Mouse (Mus musculus): ENCODE results near the gene Spats2l. TPM values are rescaled to one million over a fixed set of nuclear protein-coding genes. Genes with fewer than 3 reads are reported as not detected.
A peak's percentile ranks its signal among the peaks of the same experiment; 100 is the strongest.

Gene Spats2l
- polyA plus RNA-seq, 1 experiment from 2014 or later = 69.8 TPM

DNA sequence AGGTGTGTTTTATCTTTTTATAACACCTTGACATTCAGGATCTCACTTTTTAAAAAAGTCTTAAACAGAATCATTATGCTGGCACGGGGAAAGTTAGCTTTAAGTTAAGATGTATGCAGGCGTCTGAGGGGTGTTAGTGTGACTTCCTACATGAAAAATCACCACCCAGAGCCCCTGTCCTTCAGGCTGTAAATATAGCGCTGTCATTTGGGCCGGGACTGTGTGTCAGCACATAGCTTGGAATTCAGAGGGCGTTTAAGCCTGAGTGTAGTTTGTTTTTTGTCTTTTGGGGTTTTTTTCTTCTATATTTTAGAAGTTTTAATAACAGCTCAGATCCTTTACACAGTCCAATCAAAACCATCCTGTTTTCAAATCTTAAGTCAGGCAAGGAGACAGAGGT lies 115.8 kb downstream of the Spats2l start:
- DNase-seq (no peak), ATAC-seq (ENCODE audit: low FRiP score, low TSS enrichment) (no peak)
- 51% methylated on average over 5 of the region's 5 CpGs for WGBS
- H3K4me3 ChIP-seq (replicated peaks; ENCODE audit: low read depth, low read length) = no peak overlapping the region
- no peak overlapping the region for H3K27ac ChIP-seq (replicated peaks; ENCODE audit: low read depth, low read length)
- no peaks in the 10 kb centered on the region for H3K27me3 ChIP-seq (ENCODE audit: control insufficient read depth, insufficient read depth, low read length)
- H3K4me2 ChIP-seq (ENCODE audit: low read length) = no peak overlapping the region
- peaks cover 6% of the 10 kb centered on the region; the same call in 1 of the 2 replicates for H3K36me3 ChIP-seq (ENCODE audit: control insufficient read depth, insufficient read depth, low read length)
- no peak overlapping the region for H3K9ac ChIP-seq (replicated peaks; ENCODE audit: low read length)
- H3K9me3 ChIP-seq (ENCODE audit: control insufficient read depth, low read length) = no peaks in the 10 kb centered on the region
- H3K4me1 ChIP-seq (ENCODE audit: control insufficient read depth, insufficient read depth, low read length) = no peaks in the 10 kb centered on the region

DNA sequence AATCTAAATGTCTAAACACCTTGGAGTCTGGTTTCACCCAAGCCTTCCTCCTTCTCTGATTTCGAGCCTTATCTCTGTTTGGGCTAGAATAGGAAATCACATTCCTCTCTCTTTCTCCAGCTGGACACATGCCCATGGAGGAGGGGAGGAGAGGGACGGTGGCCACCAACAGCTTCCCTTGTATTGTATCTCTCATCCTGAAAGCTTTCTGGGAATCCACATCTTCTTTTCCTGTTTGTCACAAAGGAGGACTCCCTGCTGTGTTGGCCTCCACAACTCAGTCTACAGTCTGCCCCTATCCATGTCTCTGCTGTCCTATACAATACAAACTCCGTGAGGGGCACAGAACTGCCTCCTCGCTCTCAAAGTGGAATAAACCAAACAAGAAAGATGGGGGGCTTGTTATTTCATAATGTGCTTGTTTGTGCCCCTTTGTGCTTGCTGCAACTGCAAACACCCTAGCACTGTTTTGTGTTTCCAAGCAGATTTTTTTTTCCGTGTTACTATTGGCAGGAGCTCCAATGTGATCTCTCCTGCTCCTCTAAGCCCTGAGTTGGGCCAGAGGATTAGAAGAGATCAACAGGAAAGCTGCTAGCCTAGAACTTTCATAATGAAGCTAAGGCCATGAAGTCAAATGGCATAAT lies 116.4 kb downstream of the Spats2l start:
- H3K27ac ChIP-seq (replicated peaks; ENCODE audit: low read depth, low read length) = no peak overlapping the region
- no peaks in the 10 kb centered on the region for H3K27me3 ChIP-seq (ENCODE audit: control insufficient read depth, insufficient read depth, low read length)
- no peak overlapping the region for H3K9ac ChIP-seq (replicated peaks; ENCODE audit: low read length)
- no peaks in the 10 kb centered on the region for H3K4me1 ChIP-seq (ENCODE audit: control insufficient read depth, insufficient read depth, low read length)
- DNase-seq (peak; percentile 34), ATAC-seq (ENCODE audit: low FRiP score, low TSS enrichment) (no peak)
- H3K4me2 ChIP-seq (ENCODE audit: low read length) = no peak overlapping the region
- H3K9me3 ChIP-seq (ENCODE audit: control insufficient read depth, low read length) = no peaks in the 10 kb centered on the region
- peaks cover 6% of the 10 kb centered on the region; the same call in 1 of the 2 replicates for H3K36me3 ChIP-seq (ENCODE audit: control insufficient read depth, insufficient read depth, low read length)
- 7% methylated on average over 5 of the region's 5 CpGs for WGBS
- no peak overlapping the region for H3K4me3 ChIP-seq (replicated peaks; ENCODE audit: low read depth, low read length)

DNA sequence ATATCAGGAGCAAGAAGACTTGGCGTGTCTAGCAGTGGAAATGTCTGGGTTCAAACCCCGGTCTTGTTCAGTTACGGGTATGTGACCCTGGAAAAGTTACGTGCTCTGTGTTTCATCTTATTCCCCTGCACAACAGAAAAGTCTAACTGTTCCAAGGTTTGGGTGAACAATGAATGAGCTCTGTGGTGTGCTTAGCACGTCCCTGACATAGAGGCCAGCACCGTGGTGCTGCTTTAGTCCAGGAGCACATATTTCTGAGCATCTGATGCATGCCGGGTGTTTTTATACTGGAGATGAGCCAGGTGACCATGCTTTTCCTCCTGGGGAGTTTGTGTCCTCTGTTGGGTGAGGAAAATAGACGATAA lies 116.9 kb downstream of the Spats2l start:
- Histone ChIP-seq H3K9me3 (ENCODE audit: control insufficient read depth, low read length) (no peaks in the 10 kb centered on the region), H3K9ac (replicated peaks; ENCODE audit: low read length) (no peak overlapping the region), H3K4me3 (replicated peaks; ENCODE audit: low read depth, low read length) (no peak overlapping the region), H3K4me2 (ENCODE audit: low read length) (no peak overlapping the region), H3K4me1 (ENCODE audit: control insufficient read depth, insufficient read depth, low read length) (no peaks in the 10 kb centered on the region), H3K27me3 (ENCODE audit: control insufficient read depth, insufficient read depth, low read length) (no peaks in the 10 kb centered on the region), H3K36me3 (ENCODE audit: control insufficient read depth, insufficient read depth, low read length) (0 out of 2 replicates have a peak, but pooled peaks cover 3% of the 10 kb centered on the region), H3K27ac (replicated peaks; ENCODE audit: low read depth, low read length) (no peak overlapping the region)
- no peak for DNase-seq
- 73% methylated on average over 8 of the region's 8 CpGs for WGBS
- no peak for ATAC-seq (ENCODE audit: low FRiP score, low TSS enrichment)

DNA sequence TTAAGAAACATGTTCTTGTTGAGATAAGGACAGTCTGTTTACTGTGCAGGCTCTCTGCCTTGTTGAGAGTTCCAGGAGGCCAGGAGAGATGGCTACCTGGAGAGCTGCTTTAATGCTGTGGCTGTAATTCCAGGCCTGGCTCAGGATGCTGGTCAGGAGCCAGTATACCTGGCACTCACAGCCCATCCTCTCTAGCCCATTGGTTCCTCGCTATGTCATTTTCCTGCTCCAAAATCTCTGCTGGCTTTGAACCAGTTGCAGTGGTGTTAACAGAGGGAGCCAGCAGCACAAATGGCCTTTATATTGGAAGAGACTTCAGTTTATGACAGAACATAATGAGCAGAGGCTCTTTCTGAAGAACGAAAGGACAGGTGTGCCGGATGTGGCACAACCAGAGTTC lies 127.5 kb downstream of the Spats2l start:
- Histone ChIP-seq H3K27ac (replicated peaks; ENCODE audit: low read depth, low read length) (no peak overlapping the region), H3K4me1 (ENCODE audit: control insufficient read depth, insufficient read depth, low read length) (no peaks in the 10 kb centered on the region), H3K36me3 (ENCODE audit: control insufficient read depth, insufficient read depth, low read length) (peaks cover 15% of the 10 kb centered on the region), H3K9me3 (ENCODE audit: control insufficient read depth, low read length) (no peaks in the 10 kb centered on the region), H3K4me2 (ENCODE audit: low read length) (no peak overlapping the region), H3K9ac (replicated peaks; ENCODE audit: low read length) (no peak overlapping the region), H3K4me3 (replicated peaks; ENCODE audit: low read depth, low read length) (no peak overlapping the region), H3K27me3 (ENCODE audit: control insufficient read depth, insufficient read depth, low read length) (no peaks in the 10 kb centered on the region)
- WGBS = 92% methylated on average over 3 of the region's 3 CpGs
- ATAC-seq (ENCODE audit: low FRiP score, low TSS enrichment) (no peak), DNase-seq (no peak)

DNA sequence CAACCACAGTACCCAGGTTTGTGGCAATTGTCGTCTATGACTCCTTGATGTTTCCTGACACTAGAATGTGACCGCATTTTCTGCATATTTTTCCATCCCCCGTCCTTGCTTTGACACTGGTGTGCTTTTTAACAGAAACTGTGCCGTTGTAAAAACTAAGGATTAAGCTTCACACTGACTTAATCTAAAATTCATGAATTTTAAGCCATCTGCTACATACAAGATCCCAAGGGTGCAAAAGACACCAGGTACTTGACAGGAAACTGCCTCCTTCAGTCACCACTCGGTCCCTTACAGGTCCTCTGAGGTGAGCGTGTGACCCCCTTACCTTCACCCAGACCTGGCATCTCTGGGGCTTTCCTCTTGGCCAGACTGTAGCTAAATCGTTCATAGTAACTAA lies 129.8 kb downstream of the Spats2l start:
- no peaks in the 10 kb centered on the region for H3K4me1 ChIP-seq (ENCODE audit: control insufficient read depth, insufficient read depth, low read length)
- no peak overlapping the region for H3K27ac ChIP-seq (replicated peaks; ENCODE audit: low read depth, low read length)
- no peak for ATAC-seq (ENCODE audit: low FRiP score, low TSS enrichment)
- no peaks in the 10 kb centered on the region for H3K9me3 ChIP-seq (ENCODE audit: control insufficient read depth, low read length)
- no peak for DNase-seq
- no peaks in the 10 kb centered on the region for H3K27me3 ChIP-seq (ENCODE audit: control insufficient read depth, insufficient read depth, low read length)
- no peak overlapping the region for H3K4me3 ChIP-seq (replicated peaks; ENCODE audit: low read depth, low read length)
- WGBS = 65% methylated on average over 7 of the region's 7 CpGs
- H3K4me2 ChIP-seq (ENCODE audit: low read length) = no peak overlapping the region
- peaks cover 15% of the 10 kb centered on the region for H3K36me3 ChIP-seq (ENCODE audit: control insufficient read depth, insufficient read depth, low read length)
- H3K9ac ChIP-seq (replicated peaks; ENCODE audit: low read length) = no peak overlapping the region

DNA sequence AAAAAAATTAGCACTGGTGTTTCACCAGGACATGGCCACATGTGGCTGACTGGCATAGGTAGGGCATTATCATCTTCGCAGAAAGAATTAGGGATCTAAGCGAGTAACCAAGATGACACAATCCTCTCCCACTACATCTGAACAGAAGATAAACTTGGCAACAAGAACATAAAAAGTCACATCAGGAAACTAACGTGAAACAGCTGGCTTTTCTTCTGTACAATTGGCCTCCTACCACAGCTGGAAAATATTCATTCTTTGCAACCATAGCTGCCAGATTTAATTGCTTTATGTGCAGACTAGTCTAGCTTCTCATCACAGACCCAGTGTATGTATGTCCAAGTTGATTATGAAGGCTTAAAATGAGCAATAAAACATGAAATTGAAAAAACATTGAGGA lies 131.9 kb downstream of the Spats2l start:
- 94% methylated on average over 3 of the region's 3 CpGs for WGBS
- DNase-seq (no peak), ATAC-seq (ENCODE audit: low FRiP score, low TSS enrichment) (no peak)
- H3K9me3 ChIP-seq (ENCODE audit: control insufficient read depth, low read length) = no peaks in the 10 kb centered on the region
- H3K27ac ChIP-seq (replicated peaks; ENCODE audit: low read depth, low read length) = no peak overlapping the region
- H3K36me3 ChIP-seq (ENCODE audit: control insufficient read depth, insufficient read depth, low read length) = peaks cover 15% of the 10 kb centered on the region
- H3K4me1 ChIP-seq (ENCODE audit: control insufficient read depth, insufficient read depth, low read length) = no peaks in the 10 kb centered on the region
- no peaks in the 10 kb centered on the region for H3K27me3 ChIP-seq (ENCODE audit: control insufficient read depth, insufficient read depth, low read length)
- no peak overlapping the region for H3K4me2 ChIP-seq (ENCODE audit: low read length)
- H3K9ac ChIP-seq (replicated peaks; ENCODE audit: low read length) = no peak overlapping the region
- H3K4me3 ChIP-seq (replicated peaks; ENCODE audit: low read depth, low read length) = no peak overlapping the region

DNA sequence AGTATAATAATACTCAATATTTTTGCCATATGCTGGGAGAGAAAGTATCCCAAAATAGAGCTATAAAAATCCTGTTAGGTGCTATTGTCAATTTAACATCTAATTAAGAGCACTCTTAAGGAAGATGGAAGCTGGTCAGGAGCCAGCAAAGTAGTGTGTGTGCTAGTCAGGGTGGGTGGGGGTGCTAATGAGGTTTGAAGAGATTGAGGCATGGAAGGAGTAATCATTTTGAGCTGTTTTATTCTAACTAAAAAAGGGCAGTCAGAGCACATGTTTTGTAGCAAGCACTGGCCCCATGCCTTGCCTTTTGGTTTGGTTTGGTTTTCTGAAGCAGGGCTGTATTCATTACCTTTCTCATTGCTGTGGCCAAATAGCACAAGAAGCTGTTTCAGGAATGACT lies 132.3 kb downstream of the Spats2l start:
- no peak overlapping the region for H3K9ac ChIP-seq (replicated peaks; ENCODE audit: low read length)
- peaks cover 15% of the 10 kb centered on the region for H3K36me3 ChIP-seq (ENCODE audit: control insufficient read depth, insufficient read depth, low read length)
- no peaks in the 10 kb centered on the region for H3K4me1 ChIP-seq (ENCODE audit: control insufficient read depth, insufficient read depth, low read length)
- ATAC-seq (ENCODE audit: low FRiP score, low TSS enrichment) = no peak
- no peak overlapping the region for H3K4me2 ChIP-seq (ENCODE audit: low read length)
- DNase-seq = no peak
- H3K4me3 ChIP-seq (replicated peaks; ENCODE audit: low read depth, low read length) = no peak overlapping the region
- H3K27me3 ChIP-seq (ENCODE audit: control insufficient read depth, insufficient read depth, low read length) = no peaks in the 10 kb centered on the region
- no peaks in the 10 kb centered on the region for H3K9me3 ChIP-seq (ENCODE audit: control insufficient read depth, low read length)
- H3K27ac ChIP-seq (replicated peaks; ENCODE audit: low read depth, low read length) = no peak overlapping the region

DNA sequence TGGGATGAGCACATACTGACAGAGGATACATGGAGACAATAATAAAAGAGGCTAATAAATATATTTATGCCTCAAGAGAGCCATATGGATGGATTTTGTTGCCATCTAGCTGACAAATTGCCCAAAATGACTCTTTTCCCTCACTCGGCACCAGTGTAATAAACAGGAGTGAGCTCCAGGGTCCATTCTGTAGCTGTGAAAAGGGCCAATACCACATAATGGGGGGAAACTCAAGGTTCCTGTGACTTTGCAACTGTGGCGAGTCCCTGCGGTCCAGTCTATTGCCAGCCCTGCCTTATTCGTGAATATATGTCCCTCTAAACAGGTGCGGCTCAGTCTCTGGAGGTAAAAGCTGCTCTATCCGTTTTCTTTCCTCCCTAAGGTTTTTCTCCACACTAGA lies 137.6 kb downstream of the Spats2l start:
- no peak overlapping the region for H3K4me3 ChIP-seq (replicated peaks; ENCODE audit: low read depth, low read length)
- H3K4me1 ChIP-seq (ENCODE audit: control insufficient read depth, insufficient read depth, low read length) = no peaks in the 10 kb centered on the region
- no peak overlapping the region for H3K9ac ChIP-seq (replicated peaks; ENCODE audit: low read length)
- WGBS = 84% methylated on average over 6 of the region's 6 CpGs
- no peaks in the 10 kb centered on the region for H3K9me3 ChIP-seq (ENCODE audit: control insufficient read depth, low read length)
- no peaks in the 10 kb centered on the region for H3K27me3 ChIP-seq (ENCODE audit: control insufficient read depth, insufficient read depth, low read length)
- H3K36me3 ChIP-seq (ENCODE audit: control insufficient read depth, insufficient read depth, low read length) = no peaks in the 10 kb centered on the region
- H3K4me2 ChIP-seq (ENCODE audit: low read length) = no peak overlapping the region
- H3K27ac ChIP-seq (replicated peaks; ENCODE audit: low read depth, low read length) = no peak overlapping the region
- ATAC-seq (ENCODE audit: low FRiP score, low TSS enrichment) (no peak), DNase-seq (no peak)

DNA sequence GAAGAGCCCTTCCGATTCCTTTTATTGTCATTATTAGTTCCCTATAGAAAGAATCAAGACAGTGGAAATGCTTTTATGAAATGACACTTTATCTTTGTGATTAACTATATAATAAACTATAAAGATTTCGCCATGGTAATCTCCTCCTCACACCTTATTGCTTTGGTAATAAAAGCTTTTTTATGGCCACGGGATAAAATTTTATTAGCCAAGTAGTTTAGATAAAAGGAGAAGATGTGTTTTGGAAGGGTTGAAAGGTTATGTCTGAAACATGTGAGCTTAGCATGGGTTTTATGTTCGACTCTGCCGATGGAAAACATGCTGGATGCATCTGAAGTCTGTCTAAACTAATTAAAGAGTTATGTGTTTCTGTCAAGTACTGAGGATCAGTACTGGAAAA lies 143.4 kb downstream of the Spats2l start:
- no peak overlapping the region for H3K4me3 ChIP-seq (replicated peaks; ENCODE audit: low read depth, low read length)
- H3K27ac ChIP-seq (replicated peaks; ENCODE audit: low read depth, low read length) = no peak overlapping the region
- no peaks in the 10 kb centered on the region for H3K4me1 ChIP-seq (ENCODE audit: control insufficient read depth, insufficient read depth, low read length)
- H3K36me3 ChIP-seq (ENCODE audit: control insufficient read depth, insufficient read depth, low read length) = no peaks in the 10 kb centered on the region
- H3K9ac ChIP-seq (replicated peaks; ENCODE audit: low read length) = no peak overlapping the region
- DNase-seq (no peak), ATAC-seq (ENCODE audit: low FRiP score, low TSS enrichment) (no peak)
- H3K9me3 ChIP-seq (ENCODE audit: control insufficient read depth, low read length) = no peaks in the 10 kb centered on the region
- H3K27me3 ChIP-seq (ENCODE audit: control insufficient read depth, insufficient read depth, low read length) = no peaks in the 10 kb centered on the region
- WGBS = 93% methylated on average over 5 of the region's 5 CpGs
- no peak overlapping the region for H3K4me2 ChIP-seq (ENCODE audit: low read length)
